Mouse (Mus musculus) spleen, adult 2 months (tissue): Measurements from ENCODE around the gene Sh3bp2. TPM values are rescaled to one million over a fixed set of nuclear protein-coding genes. Genes with fewer than 3 reads are reported as not detected.

ENCODE experiments used
- DNase-seq, 2 experiments: peaks; one replicate each; pipeline versions ENCODE4 v3.0.0 to v3.0.0-alpha.2; 2012 to 2021; ENCODE audit warnings: low spot score in 2 of 2, low read depth in 1 of 2
- H3K27ac ChIP-seq: fragments of 200-500 bp; 2 replicates; pipeline ENCODE4 v1.5.1; 2012; ENCODE audit warnings: low read length, inconsistent platforms; ENCODE audit not compliant: insufficient read depth
- H3K27me3 ChIP-seq: fragments of 200-500 bp; 2 replicates; pipeline ENCODE4 v1.6.1; 2012; ENCODE audit warnings: mild to moderate bottlenecking, moderate library complexity, low read length, inconsistent platforms; ENCODE audit not compliant: control insufficient read depth, insufficient read depth
- H3K36me3 ChIP-seq: fragments of 200-500 bp; 2 replicates; pipeline ENCODE4 v1.6.1; 2012; ENCODE audit warnings: mild to moderate bottlenecking, low read length, inconsistent platforms; ENCODE audit not compliant: control insufficient read depth, insufficient read depth
- H3K4me1 ChIP-seq: fragments of 200-500 bp; 2 replicates; pipeline ENCODE4 v1.6.1; 2011; ENCODE audit warnings: inconsistent platforms; ENCODE audit not compliant: control insufficient read depth, insufficient read depth, insufficient read length
- H3K4me3 ChIP-seq: fragments of 200-500 bp; 2 replicates; pipeline ENCODE4 v1.5.1; 2011; ENCODE audit warnings: mild to moderate bottlenecking, inconsistent platforms; ENCODE audit not compliant: insufficient read depth, insufficient read length; ENCODE audit errors: extremely low read depth
- CTCF ChIP-seq: fragments of 200-500 bp; IDR thresholded peaks from 2 replicates; pipeline ENCODE4 v1.5.1; 2011; ENCODE audit warnings: mild to moderate bottlenecking, inconsistent platforms; ENCODE audit not compliant: insufficient read depth, insufficient read length, insufficient replicate concordance; ENCODE audit errors: extremely low read depth
- POLR2A ChIP-seq: fragments of 200-500 bp; IDR thresholded peaks from 2 replicates; pipeline ENCODE4 v1.6.1; 2011; ENCODE audit warnings: low read depth, low read length, inconsistent platforms
- WGBS: fragments of 180-500 bp; shearing (Covaris S2); methylation state at CpG from one replicate; pipeline ENCODE4 v1.1.7; 2018; 5-methylcytosine and 5-hydroxymethylcytosine counted together
- polyA plus RNA-seq: library from polyadenylated mRNA; depleted of rRNA; stranded (reverse); fragments of >200 nt; gene quantifications from 2 replicates; pipeline ENCODE4 v1.2.3, GENCODE M21; 2012

The Sh3bp2 gene
- polyA plus RNA-seq, 1 experiment: 51.3 TPM

GRCm38 (mm10) chr5:34533820-34534219, 8.2 kb downstream of the Sh3bp2 start:
- no peak for TF ChIP-seq POLR2A
- no peak for TF ChIP-seq CTCF
- 67% methylated on average over 3 of the region's 3 CpGs for WGBS
- H3K4me1 ChIP-seq: peaks cover 60% of the 10 kb centered on the region

GRCm38 (mm10) chr5:34534776-34535581, 9.3 kb downstream of the Sh3bp2 start:
- peak overlapping the region; percentile 73 for H3K27ac ChIP-seq
- 74% methylated on average over 5 of the region's 5 CpGs for WGBS
- no peaks in the 10 kb centered on the region for H3K27me3 ChIP-seq
- H3K36me3 ChIP-seq: peaks cover 2% of the 10 kb centered on the region; the same call in 1 of the 2 replicates
- H3K4me3 ChIP-seq: no peak overlapping the region
- no peak for DNase-seq
- TF ChIP-seq CTCF (no peak), POLR2A (no peak)
- peaks cover 64% of the 10 kb centered on the region for H3K4me1 ChIP-seq

More at GRCm38 (mm10) chr5:34533820-34534219, 8.2 kb downstream of the Sh3bp2 start:
- H3K4me3 ChIP-seq: no peak overlapping the region
- no peak for DNase-seq
- H3K36me3 ChIP-seq: peaks cover 3% of the 10 kb centered on the region; the same call in 1 of the 2 replicates
- no peaks in the 10 kb centered on the region for H3K27me3 ChIP-seq
- peak overlapping the region; percentile 64 for H3K27ac ChIP-seq

- peaks cover 2% of the 10 kb centered on the region; the same call in 1 of the 2 replicates for H3K36me3 ChIP-seq
- no peak overlapping the region for H3K4me3 ChIP-seq
- DNase-seq: no peak
- TF ChIP-seq CTCF (no peak), POLR2A (no peak)
- peaks cover 56% of the 10 kb centered on the region; the same call in 1 of the 2 replicates for H3K4me1 ChIP-seq
- WGBS: 90% methylated on average over 7 of the region's 7 CpGs
- H3K27ac ChIP-seq: peak overlapping the region; percentile 73
- no peaks in the 10 kb centered on the region for H3K27me3 ChIP-seq
Measured at GRCm38 (mm10) chr5:34535831-34536230, 10.2 kb downstream of the Sh3bp2 start.

- H3K27ac ChIP-seq: peak overlapping the region; percentile 97
- H3K4me3 ChIP-seq: peak overlapping the region; percentile 10; the same call in 1 of the 2 replicates
- TF ChIP-seq CTCF (no peak), POLR2A (no peak)
- peaks cover 49% of the 10 kb centered on the region; the same call in 1 of the 2 replicates for H3K4me1 ChIP-seq
- DNase-seq: no peak
- 26% methylated on average over 7 of the region's 7 CpGs for WGBS
- peaks cover 2% of the 10 kb centered on the region; the same call in 1 of the 2 replicates for H3K36me3 ChIP-seq
- H3K27me3 ChIP-seq: no peaks in the 10 kb centered on the region
Measured at GRCm38 (mm10) chr5:34538079-34538478, 12.4 kb downstream of the Sh3bp2 start.

DNA sequence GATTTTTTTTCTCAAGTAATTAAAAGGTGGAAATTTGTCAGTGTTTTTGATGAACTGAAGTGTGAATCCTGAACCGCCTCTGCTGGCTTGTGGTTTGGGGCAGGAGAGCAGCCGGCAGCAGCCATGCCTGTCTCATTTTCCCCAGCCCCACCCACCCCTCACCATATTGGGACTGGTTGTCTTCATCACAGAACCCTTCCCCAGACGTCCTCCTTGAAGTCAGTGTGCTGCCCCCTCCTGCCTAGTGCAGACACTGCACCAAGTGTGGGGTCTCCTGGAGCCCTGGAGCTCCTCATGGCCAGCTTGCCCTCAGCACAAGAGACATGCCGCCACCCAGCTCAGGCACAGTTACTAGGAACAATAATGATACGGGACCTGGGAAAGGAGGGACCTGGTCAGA, 12.9 kb downstream of the Sh3bp2 start:
- TF ChIP-seq CTCF: peak; percentile 71; the same call in 1 of the 2 replicates
- no peak for TF ChIP-seq POLR2A
- Histone ChIP-seq H3K4me1 (peaks cover 52% of the 10 kb centered on the region; the same call in 1 of the 2 replicates), H3K27me3 (no peaks in the 10 kb centered on the region), H3K36me3 (0 out of 2 replicates have a peak, but pooled peaks cover 2% of the 10 kb centered on the region), H3K4me3 (no peak overlapping the region), H3K27ac (peak overlapping the region; percentile 97)
- 30% methylated on average over 5 of the region's 5 CpGs for WGBS
- peak; percentile 72 to 86 for DNase-seq

DNA sequence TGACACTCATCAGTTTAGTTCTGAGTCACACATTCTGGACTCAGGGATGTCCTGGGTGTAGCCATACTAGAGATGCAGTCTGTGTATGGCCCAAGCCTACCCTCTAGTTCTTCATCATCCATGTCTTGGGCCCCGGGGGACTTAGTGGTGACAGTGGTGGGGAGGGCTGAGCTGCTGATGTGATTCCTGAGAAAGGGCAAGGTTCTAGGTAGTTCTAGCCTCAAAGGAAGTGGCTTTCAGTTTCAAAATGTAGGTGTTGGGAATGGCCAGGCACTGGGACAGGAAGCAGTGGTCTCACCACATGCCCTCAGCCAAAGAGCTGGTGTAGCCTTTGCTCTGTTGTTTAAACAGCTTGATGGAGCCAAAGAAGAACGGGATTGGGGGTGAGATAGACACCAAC, 13.5 kb downstream of the Sh3bp2 start:
- H3K27me3 ChIP-seq: no peaks in the 10 kb centered on the region
- WGBS: 47% methylated on average over 2 of the region's 2 CpGs
- peak overlapping the region; percentile 87 for H3K27ac ChIP-seq
- no peak for DNase-seq
- 0 out of 2 replicates have a peak, but pooled peaks cover under 1% of the 10 kb centered on the region for H3K36me3 ChIP-seq
- H3K4me1 ChIP-seq: peaks cover 55% of the 10 kb centered on the region; the same call in 1 of the 2 replicates
- no peak for TF ChIP-seq POLR2A
- no peak for TF ChIP-seq CTCF
- no peak overlapping the region for H3K4me3 ChIP-seq

- TF ChIP-seq POLR2A: no peak
- no peak for TF ChIP-seq CTCF
- Histone ChIP-seq H3K27ac (peak overlapping the region; percentile 82), H3K36me3 (peaks cover 3% of the 10 kb centered on the region; the same call in 1 of the 2 replicates), H3K4me1 (peaks cover 50% of the 10 kb centered on the region; the same call in 1 of the 2 replicates), H3K27me3 (no peaks in the 10 kb centered on the region), H3K4me3 (no peak overlapping the region)
- no peak for DNase-seq
- WGBS: 91% methylated on average over 1 of the region's 1 CpGs
Measured at GRCm38 (mm10) chr5:34542166-34542565, 16.5 kb downstream of the Sh3bp2 start.
